Mouse (Mus musculus): ENCODE measurements around the gene Fam172a.

The Fam172a gene

GRCm38 (mm10) chr13:78181930-78182558 lies 480.2 kb downstream of the Fam172a start:
- DNase-seq, result no peak

GRCm38 (mm10) chr13:78183004-78183403 lies 481.2 kb downstream of the Fam172a start:
- no peak for DNase-seq

- DNase-seq, result no peak
These were observed 482.2 kb downstream of the Fam172a start for GRCm38 (mm10) chr13:78183986-78184385.

GRCm38 (mm10) chr13:78184786-78185466 lies 483.1 kb downstream of the Fam172a start:
- no peak for DNase-seq

GRCm38 (mm10) chr13:78186340-78186946 lies 484.6 kb downstream of the Fam172a start:
- DNase-seq, result peak; percentile 27

GRCm38 (mm10) chr13:78187833-78188232 lies 486.0 kb downstream of the Fam172a start:
- no peak for DNase-seq

GRCm38 (mm10) chr13:78189586-78189985 lies 487.8 kb downstream of the Fam172a start:
- no peak for DNase-seq

- DNase-seq, result no peak
These were observed 491.4 kb downstream of the Fam172a start for GRCm38 (mm10) chr13:78193211-78193610.

- DNase-seq, result no peak
These were observed 492.5 kb downstream of the Fam172a start for GRCm38 (mm10) chr13:78194135-78194849.

- no peak for DNase-seq
These were observed 493.2 kb downstream of the Fam172a start for GRCm38 (mm10) chr13:78194850-78195600.

GRCm38 (mm10) chr13:78195601-78196115 lies 493.8 kb downstream of the Fam172a start:
- no peak for DNase-seq

- DNase-seq, result no peak
These were observed 494.5 kb downstream of the Fam172a start for GRCm38 (mm10) chr13:78196236-78196796.

GRCm38 (mm10) chr13:78197286-78197818 lies 495.5 kb downstream of the Fam172a start:
- no peak for DNase-seq

- DNase-seq, result no peak
These were observed 496.1 kb downstream of the Fam172a start for GRCm38 (mm10) chr13:78197819-78198390.

GRCm38 (mm10) chr13:78198391-78198870 lies 496.6 kb downstream of the Fam172a start:
- peak; percentile 25 for DNase-seq

GRCm38 (mm10) chr13:78198871-78199641 lies 497.2 kb downstream of the Fam172a start:
- peak; percentile 54 for DNase-seq

- DNase-seq, result no peak
These were observed 497.9 kb downstream of the Fam172a start, which contains the start of gene Nr2f1 for GRCm38 (mm10) chr13:78199642-78200160. TSS of gene Nr2f1 (minus strand) at chr13:78199757.

GRCm38 (mm10) chr13:78200407-78200806 lies 498.6 kb downstream of the Fam172a start:
- no peak for DNase-seq

GRCm38 (mm10) chr13:78200991-78201870 lies 499.4 kb downstream of the Fam172a start:
- peak; percentile 84 for DNase-seq
